Mouse (Mus musculus): Measurements from ENCODE around the gene Olfr986.

DNA sequence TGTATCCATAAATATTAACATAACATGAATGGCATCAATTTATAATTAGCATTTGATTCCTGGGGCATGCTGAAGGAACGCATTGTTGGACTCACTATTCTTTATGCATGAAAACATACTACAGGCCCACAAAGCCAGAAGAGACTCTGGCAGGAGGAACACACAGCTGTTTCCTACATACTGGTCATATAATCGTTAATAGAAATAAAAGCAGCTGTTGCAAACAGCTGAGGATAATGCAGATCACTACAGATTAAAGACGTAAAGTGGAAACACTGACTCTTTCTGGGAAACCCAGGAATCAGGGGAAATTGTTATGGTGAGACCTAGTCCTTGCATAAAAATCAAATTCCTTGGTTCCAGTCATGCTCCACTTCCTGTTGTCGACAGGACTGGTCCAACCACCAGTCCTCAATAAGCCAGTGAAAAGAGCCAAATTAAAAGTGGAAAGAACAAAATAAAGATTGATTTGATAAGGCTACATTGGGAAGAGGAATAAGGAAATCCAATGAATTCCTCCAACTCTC, 25.5 kb upstream of the Olfr986 start:
- TF ChIP-seq CTCF (IDR thresholded peaks at IDR 0.05; ENCODE audit: insufficient read depth, low read length), result no peak
- TF ChIP-seq POLR2A (IDR thresholded peaks at IDR 0.05; ENCODE audit: borderline replicate concordance, extremely low read depth, low read depth, low read length), result no peak

Measured in lung, adult 2 months (tissue).